Mouse (Mus musculus) intestine, embryonic 15.5 days (tissue): ENCODE measurements around the gene Rnf227. TPM values are rescaled to one million over a fixed set of nuclear protein-coding genes. Genes with fewer than 3 reads are reported as not detected.

Source experiments
- polyA plus RNA-seq: library from polyadenylated mRNA; unstranded; fragments of >200 nt; fragmentation: Nextera tagmentation; extraction: Ambion mirVana; gene quantifications from 2 replicates; pipeline ENCODE4 v1.2.1, GENCODE M21; 2015

Rnf227 gene
- polyA plus RNA-seq, 1 experiment from 2014 or later: 10.9 TPM

Other genes with a start within 250 kb of the Rnf227 start
- gene Per1, start 245.2 kb upstream of the Rnf227 start, polyA plus RNA-seq: 11.9 and 15.6 TPM in 2 replicates
- gene Hes7, start 220.1 kb upstream of the Rnf227 start, polyA plus RNA-seq: 0.62 and 0.70 TPM in 2 replicates
- 0.29 and 0.34 TPM in 2 replicates for gene 9130213A22Rik, start 217.9 kb upstream of the Rnf227 start, polyA plus RNA-seq
- 0.19 and 0.29 TPM in 2 replicates for gene Aloxe3, start 214.6 kb upstream of the Rnf227 start, polyA plus RNA-seq
- gene Alox12b, start 183.5 kb upstream of the Rnf227 start, polyA plus RNA-seq: 0.35 and 0.43 TPM in 2 replicates
- gene Alox8, start 142.6 kb upstream of the Rnf227 start, polyA plus RNA-seq: 0.14 and 0.15 TPM in 2 replicates
- 0.03 and 0.10 TPM in 2 replicates for gene Gucy2e, start 103.4 kb upstream of the Rnf227 start, polyA plus RNA-seq
- gene Cntrob, start 16.7 kb upstream of the Rnf227 start, polyA plus RNA-seq: 18.5 and 19.6 TPM in 2 replicates
- gene Trappc1, start 16.5 kb upstream of the Rnf227 start, polyA plus RNA-seq: 135 and 147 TPM in 2 replicates
- 2.2 and 2.3 TPM in 2 replicates for gene Kcnab3, start 14.2 kb upstream of the Rnf227 start, polyA plus RNA-seq
- gene Chd3, start 28.9 kb downstream of the Rnf227 start, polyA plus RNA-seq: 39.9 and 44.1 TPM in 2 replicates
- 154 and 182 TPM in 2 replicates for gene Naa38, start 55.0 kb downstream of the Rnf227 start, polyA plus RNA-seq
- 22.7 and 24.8 TPM in 2 replicates for gene Cyb5d1, start 55.2 kb downstream of the Rnf227 start, polyA plus RNA-seq
- gene Tmem88, start 57.8 kb downstream of the Rnf227 start, polyA plus RNA-seq: 30.7 and 32.1 TPM in 2 replicates
- 23.7 and 24.3 TPM in 2 replicates for gene Kdm6b, start 73.2 kb downstream of the Rnf227 start, polyA plus RNA-seq
- 0.77 and 0.87 TPM in 2 replicates for gene Dnah2, start 208.6 kb downstream of the Rnf227 start, polyA plus RNA-seq
- 9.8 and 10.2 TPM in 2 replicates for gene Efnb3, start 219.7 kb downstream of the Rnf227 start, polyA plus RNA-seq
- gene Wrap53, start 239.8 kb downstream of the Rnf227 start, polyA plus RNA-seq: 25.1 and 25.6 TPM in 2 replicates
- 140 and 143 TPM in 2 replicates for gene Trp53, start 239.9 kb downstream of the Rnf227 start, polyA plus RNA-seq